Comparison of ENCODE assay signal across 26 mouse cellular contexts in the genomic region with DNA sequence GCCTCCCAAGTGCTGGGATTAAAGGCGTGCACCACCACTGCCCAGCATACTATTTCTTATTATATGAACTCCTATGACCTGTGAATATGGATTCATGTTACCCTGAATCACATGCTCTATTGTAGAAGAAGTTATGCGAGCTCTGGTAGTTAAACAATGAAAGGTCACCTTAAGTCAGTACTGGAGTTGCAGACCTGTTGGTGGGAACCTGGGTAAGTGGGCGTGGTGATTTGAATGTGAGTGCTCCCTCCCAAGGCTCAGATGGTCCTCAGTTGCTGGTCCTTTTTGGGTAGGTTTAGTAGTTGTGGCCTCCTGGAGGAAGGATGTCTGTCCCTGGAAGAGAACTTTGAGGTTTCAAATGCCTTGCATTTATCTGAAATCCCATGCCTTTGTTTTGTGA. TPM values are rescaled to one million over a fixed set of nuclear protein-coding genes. Genes with fewer than 3 reads are reported as not detected.
A peak's percentile ranks its signal among the peaks of the same experiment; 100 is the strongest.
DNase-seq lines count a peak whose midpoint lies in the region; ATAC-seq lines count a peak whose summit lies in the region.
"Had no signal": no experiment of that assay in that cellular context is flagged by ENCODE, and none has a peak within 500 bp of the region (broad histone marks: within the 10 kb centered on the region; RNA-seq: fewer than 3 reads in every experiment).

No protein-coding gene starts in this region.

- no peaks in the 10 kb centered on the region for H3K9me3 ChIP-seq in midbrain, embryonic 11.5 days (ENCODE audit: control insufficient read depth, low read length)
- no peaks in the 10 kb centered on the region for H3K9me3 ChIP-seq in midbrain, embryonic 15.5 days
- no peaks in the 10 kb centered on the region for H3K9me3 ChIP-seq in hindbrain, embryonic 16.5 days (ENCODE audit: control insufficient read depth, low read length)
- H3K9me3 ChIP-seq: embryonic facial prominence, embryonic 13.5 days; embryonic facial prominence, embryonic 15.5 days; forebrain, embryonic 10.5 days; forebrain, embryonic 12.5 days had no signal

- H3K36me3 ChIP-seq in midbrain, embryonic 11.5 days (ENCODE audit: control insufficient read depth, insufficient read depth, low read length), result no peaks in the 10 kb centered on the region
- no peaks in the 10 kb centered on the region for H3K36me3 ChIP-seq in midbrain, embryonic 15.5 days (replicated peaks)
- no peaks in the 10 kb centered on the region for H3K36me3 ChIP-seq in hindbrain, embryonic 16.5 days (ENCODE audit: control insufficient read depth, insufficient read depth, low read length)
- H3K36me3 ChIP-seq: embryonic facial prominence, embryonic 13.5 days; embryonic facial prominence, embryonic 15.5 days; forebrain, embryonic 10.5 days; forebrain, embryonic 12.5 days; G1E had no signal

- H3K4me2 ChIP-seq in midbrain, embryonic 11.5 days, result no peak overlapping the region
- no peak overlapping the region for H3K4me2 ChIP-seq in midbrain, embryonic 15.5 days
- no peak overlapping the region for H3K4me2 ChIP-seq in hindbrain, embryonic 16.5 days (ENCODE audit: low read length)
- H3K4me2 ChIP-seq: embryonic facial prominence, embryonic 13.5 days; embryonic facial prominence, embryonic 15.5 days; forebrain, embryonic 12.5 days had no signal

- no peaks in the 10 kb centered on the region for H3K4me1 ChIP-seq in midbrain, embryonic 11.5 days (ENCODE audit: control insufficient read depth, insufficient read depth, low read length)
- H3K4me1 ChIP-seq in midbrain, embryonic 15.5 days, result no peaks in the 10 kb centered on the region
- no peaks in the 10 kb centered on the region for H3K4me1 ChIP-seq in hindbrain, embryonic 16.5 days (ENCODE audit: control insufficient read depth, insufficient read depth, low read depth, low read length)
- H3K4me1 ChIP-seq: embryonic facial prominence, embryonic 13.5 days; forebrain, embryonic 12.5 days had no signal

- ATAC-seq in midbrain, embryonic 11.5 days (ENCODE audit: low FRiP score), result no peak
- no peak for ATAC-seq in midbrain, embryonic 15.5 days (replicated peaks)
- no peak for ATAC-seq in hindbrain, embryonic 16.5 days
- ATAC-seq: activated CD4-positive, CD25-positive, alpha-beta regulatory T cell, adult 4 months; CD4-positive, CD25-positive, alpha-beta regulatory T cell, adult 4 months; forebrain, embryonic 14.5 days; forebrain, embryonic 16.5 days; Patski had no signal

- no peak overlapping the region for H3K9ac ChIP-seq in midbrain, embryonic 11.5 days (ENCODE audit: low read length)
- no peak overlapping the region for H3K9ac ChIP-seq in midbrain, embryonic 15.5 days
- no peak overlapping the region for H3K9ac ChIP-seq in hindbrain, embryonic 16.5 days (ENCODE audit: low read depth, low read length)
- H3K9ac ChIP-seq: embryonic facial prominence, embryonic 13.5 days; embryonic facial prominence, embryonic 15.5 days; forebrain, embryonic 12.5 days had no signal

- DNase-seq in midbrain, embryonic 11.5 days (ENCODE audit: low spot score, missing footprints), result peak; percentile 53
- DNase-seq in R1 (ENCODE audit: low read depth, low spot score), result peak; percentile 86
- DNase-seq in left cerebral cortex, adult 9 months (ENCODE audit: low spot score in 2 of 2), result no peak
- DNase-seq: adrenal gland, adult 8-10 months; adrenal gland, postnatal 14 days; adrenal gland, postnatal 36 days; B cell, adult 2 months; cerebellum, adult 18-20 months; cerebellum, adult 8-10 months; cerebellum, adult 9-11 months; cerebellum, postnatal 14 days; cerebellum, postnatal 36 days; embryo, embryonic 11 days had no signal

- no peak overlapping the region for H3K4me3 ChIP-seq in midbrain, embryonic 11.5 days (ENCODE audit: low read depth, low read length)
- no peak overlapping the region for H3K4me3 ChIP-seq in midbrain, embryonic 15.5 days
- no peak overlapping the region for H3K4me3 ChIP-seq in hindbrain, embryonic 16.5 days (ENCODE audit: low read length)
- H3K4me3 ChIP-seq: embryonic facial prominence, embryonic 13.5 days; embryonic facial prominence, embryonic 15.5 days; erythroblast, embryonic 14.5 days; forebrain, embryonic 10.5 days; forebrain, embryonic 12.5 days had no signal

- 85% methylated on average over 3 of the region's 3 CpGs for WGBS in midbrain, embryonic 11.5 days
- 96% methylated on average over 3 of the region's 3 CpGs for WGBS in midbrain, embryonic 15.5 days
- 85% methylated on average over 3 of the region's 3 CpGs for WGBS in hindbrain, embryonic 16.5 days

- no peaks in the 10 kb centered on the region for H3K27me3 ChIP-seq in midbrain, embryonic 11.5 days (ENCODE audit: control insufficient read depth, insufficient read depth, low read length)
- H3K27me3 ChIP-seq in midbrain, embryonic 15.5 days (replicated peaks), result no peaks in the 10 kb centered on the region
- H3K27me3 ChIP-seq in hindbrain, embryonic 16.5 days (replicated peaks; ENCODE audit: control insufficient read depth, insufficient read depth, low read length), result no peaks in the 10 kb centered on the region
- H3K27me3 ChIP-seq: embryonic facial prominence, embryonic 13.5 days; embryonic facial prominence, embryonic 15.5 days; forebrain, embryonic 12.5 days; Patski had no signal

- no peak overlapping the region for H3K27ac ChIP-seq in midbrain, embryonic 11.5 days (ENCODE audit: low read depth, low read length)
- no peak overlapping the region for H3K27ac ChIP-seq in midbrain, embryonic 15.5 days
- no peak overlapping the region for H3K27ac ChIP-seq in hindbrain, embryonic 16.5 days (ENCODE audit: low read depth, low read length)
- H3K27ac ChIP-seq: embryonic facial prominence, embryonic 13.5 days; embryonic facial prominence, embryonic 15.5 days; forebrain, embryonic 10.5 days; forebrain, embryonic 12.5 days had no signal

RNA-seq across cellular contexts. Expression of a gene that starts 56.2 kb away (rescaled TPM):
- polyA plus RNA-seq in midbrain, embryonic 11.5 days (2014; fragmentation: Nextera tagmentation; extraction: Ambion mirVana), result not detected in 2 replicates
- polyA plus RNA-seq in midbrain, embryonic 15.5 days (2015; fragmentation: Nextera tagmentation; extraction: Ambion mirVana), result 0.23 and 0.32 TPM in 2 replicates
- 0.30 and 0.41 TPM in 2 replicates for polyA plus RNA-seq in hindbrain, embryonic 16.5 days (2015; fragmentation: Nextera tagmentation; extraction: Ambion mirVana)
- polyA plus RNA-seq: activated CD4-positive, CD25-positive, alpha-beta regulatory T cell, adult 4 months; erythroblast, embryonic 14.5 days; forebrain, embryonic 14.5 days; forebrain, embryonic 16.5 days; G1E had no signal

RNA-seq across cellular contexts. Expression of a gene that starts 57.8 kb away (rescaled TPM):
- 34.7 and 40.9 TPM in 2 replicates for polyA plus RNA-seq in midbrain, embryonic 11.5 days (2014; fragmentation: Nextera tagmentation; extraction: Ambion mirVana)
- 58.9 and 66.9 TPM in 2 replicates for polyA plus RNA-seq in midbrain, embryonic 15.5 days (2015; fragmentation: Nextera tagmentation; extraction: Ambion mirVana)
- 127 and 137 TPM in 2 replicates for polyA plus RNA-seq in hindbrain, embryonic 16.5 days (2015; fragmentation: Nextera tagmentation; extraction: Ambion mirVana)
- polyA plus RNA-seq: erythroblast, embryonic 14.5 days; G1E had no signal

Comparison
In these comparisons a context has a peak if more than half of its experiments do, and no peak if none do; other contexts are left out.
1. DNase-seq: peak in midbrain, embryonic 11.5 days (single experiment) and R1 (single experiment); none in left cerebral cortex, adult 9 months (0 of 2).